Mouse (Mus musculus) limb, embryonic 14.5 days (tissue): ENCODE measurements around the gene Frmd4b. TPM values are rescaled to one million over a fixed set of nuclear protein-coding genes. Genes with fewer than 3 reads are reported as not detected.
A peak's percentile ranks its signal among the peaks of the same experiment; 100 is the strongest.

ENCODE experiments used
- ATAC-seq: fragments of 200-750 bp; cut with Nextera tagmentation; 2 replicates; pipeline ENCODE4 v1.8.0; 2017; ENCODE audit warnings: low read depth, moderate number of reproducible peaks, moderate TSS enrichment; ENCODE audit not compliant: low FRiP score
- DNase-seq: peaks from one replicate; pipeline ENCODE4 v3.0.0-alpha.2; 2015; ENCODE audit warnings: low spot score
- H3K27ac ChIP-seq: fragments of 300-500 bp; sonication (generic); replicated peaks from 2 replicates; pipeline ENCODE4 v1.5.1; 2014; ENCODE audit warnings: low read depth, mild to moderate bottlenecking, low read length, moderate library complexity, mixed read lengths
- H3K27me3 ChIP-seq: fragments of 300-500 bp; sonication (generic); 2 replicates; pipeline ENCODE4 v1.6.1; 2014; ENCODE audit warnings: low read length, mixed read lengths; ENCODE audit not compliant: control insufficient read depth, insufficient read depth
- H3K36me3 ChIP-seq: fragments of 300-500 bp; sonication (generic); 2 replicates; pipeline ENCODE4 v1.6.1; 2014; ENCODE audit warnings: mild to moderate bottlenecking, low read length, moderate library complexity, mixed read lengths; ENCODE audit not compliant: control insufficient read depth, insufficient read depth
- H3K4me1 ChIP-seq: fragments of 300-500 bp; sonication (generic); 2 replicates; pipeline ENCODE4 v1.6.1; 2014; ENCODE audit warnings: antibody characterized with exemption, low read length, mixed read lengths; ENCODE audit not compliant: control insufficient read depth, insufficient read depth
- H3K4me2 ChIP-seq: fragments of 300-500 bp; sonication (generic); replicated peaks from 2 replicates; pipeline ENCODE4 v1.6.1; 2014; ENCODE audit warnings: low read depth, mild to moderate bottlenecking, low read length, moderate library complexity; ENCODE audit not compliant: severe bottlenecking
- H3K4me3 ChIP-seq: fragments of 300-500 bp; sonication (generic); replicated peaks from 2 replicates; pipeline ENCODE4 v1.5.1; 2014; ENCODE audit warnings: low read length
- H3K9ac ChIP-seq: fragments of 300-500 bp; sonication (generic); 2 replicates; pipeline ENCODE4 v1.6.1; 2014; ENCODE audit warnings: mild to moderate bottlenecking, low read depth, low read length, moderate library complexity; ENCODE audit not compliant: severe bottlenecking
- H3K9me3 ChIP-seq: fragments of 300-500 bp; sonication (generic); 2 replicates; pipeline ENCODE4 v1.6.1; 2016; ENCODE audit warnings: low read length; ENCODE audit not compliant: control insufficient read depth
- POLR2A ChIP-seq: fragments of 200-500 bp; IDR thresholded peaks from 2 replicates; pipeline ENCODE4 v1.8.0; 2012; ENCODE audit warnings: inconsistent platforms, mild to moderate bottlenecking, moderate library complexity, borderline replicate concordance; ENCODE audit not compliant: insufficient read depth, insufficient read length; ENCODE audit errors: extremely low read depth
- WGBS: fragments of 180-500 bp; shearing (Covaris S2); extraction: QIAGEN DNeasy Blood & Tissue Kit; methylation state at CpG from one replicate; pipeline ENCODE4 v1.1.7; 2014; 5-methylcytosine and 5-hydroxymethylcytosine counted together
- polyA plus RNA-seq, 2 experiments: library from polyadenylated mRNA; depleted of rRNA in 1 of 2; stranded (reverse) in 1 of 2; unstranded in 1 of 2; fragments of >200 nt; fragmentation: Nextera tagmentation in 1 of 2; extraction: Ambion mirVana in 1 of 2; gene quantifications; 2 replicates each; pipeline versions ENCODE4 v1.2.1 to v1.2.3; 2012 to 2014

Gene Frmd4b
- polyA plus RNA-seq, 2 experiments, result 13.9 to 14.1 TPM

DNA sequence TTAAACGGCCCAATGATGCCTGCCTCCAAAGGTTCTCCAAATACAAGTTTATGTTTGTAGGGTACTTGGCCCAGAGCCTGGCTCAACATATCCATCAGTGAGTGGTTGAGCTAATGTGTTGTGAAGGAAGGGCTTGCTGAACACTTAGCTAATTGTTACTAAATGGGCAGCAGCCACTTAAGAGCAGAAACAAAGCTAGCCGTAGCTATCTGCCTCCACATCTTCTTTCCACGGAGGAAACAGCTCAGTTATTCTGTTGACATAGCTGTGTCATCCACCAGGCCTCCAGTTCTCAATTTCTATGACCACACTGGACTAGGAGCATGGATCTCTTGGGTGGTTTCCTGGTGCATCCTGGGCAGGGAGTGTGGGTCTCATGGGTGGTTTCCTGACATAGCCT is 302.0 kb downstream of the Frmd4b start:
- Histone ChIP-seq H3K4me1 (peaks cover 14% of the 10 kb centered on the region; the same call in 1 of the 2 replicates), H3K9ac (no peak overlapping the region), H3K27ac (no peak overlapping the region), H3K4me2 (no peak overlapping the region), H3K36me3 (no peaks in the 10 kb centered on the region), H3K9me3 (no peaks in the 10 kb centered on the region), H3K4me3 (no peak overlapping the region), H3K27me3 (no peaks in the 10 kb centered on the region)
- DNase-seq (no peak), ATAC-seq (no peak)
- 78% methylated on average over 3 of the region's 3 CpGs for WGBS
- TF ChIP-seq POLR2A, result no peak

DNA sequence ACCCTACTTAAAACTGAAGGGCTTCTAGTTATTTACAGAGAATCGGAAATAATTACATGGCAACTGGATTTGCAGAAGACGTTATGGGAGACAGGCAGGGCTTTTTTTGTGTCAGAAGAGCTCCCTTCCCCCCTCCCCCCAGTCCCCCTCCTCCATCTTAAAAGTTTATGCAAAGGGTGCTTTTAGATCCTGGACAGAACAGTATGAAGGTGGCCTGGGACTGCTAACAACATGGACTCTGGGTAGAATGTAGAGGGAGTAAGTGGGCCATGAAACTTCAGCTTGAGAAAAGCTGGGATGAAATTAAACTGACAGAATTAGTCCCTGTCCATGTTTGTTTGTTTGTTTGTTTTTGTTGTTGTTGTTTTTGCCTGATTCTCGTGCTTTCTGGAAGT is 304.8 kb downstream of the Frmd4b start:
- Histone ChIP-seq H3K4me3 (peak overlapping the region; percentile 34), H3K36me3 (no peaks in the 10 kb centered on the region), H3K27me3 (no peaks in the 10 kb centered on the region), H3K4me2 (peak overlapping the region; percentile 75), H3K9me3 (no peaks in the 10 kb centered on the region), H3K9ac (no peak overlapping the region), H3K27ac (no peak overlapping the region), H3K4me1 (peaks cover 14% of the 10 kb centered on the region; the same call in 1 of the 2 replicates)
- DNase-seq (no peak), ATAC-seq (peak; percentile 39; the same call in 1 of the 2 replicates)
- no peak for TF ChIP-seq POLR2A
- WGBS, result 8% methylated on average over 3 of the region's 3 CpGs

DNA sequence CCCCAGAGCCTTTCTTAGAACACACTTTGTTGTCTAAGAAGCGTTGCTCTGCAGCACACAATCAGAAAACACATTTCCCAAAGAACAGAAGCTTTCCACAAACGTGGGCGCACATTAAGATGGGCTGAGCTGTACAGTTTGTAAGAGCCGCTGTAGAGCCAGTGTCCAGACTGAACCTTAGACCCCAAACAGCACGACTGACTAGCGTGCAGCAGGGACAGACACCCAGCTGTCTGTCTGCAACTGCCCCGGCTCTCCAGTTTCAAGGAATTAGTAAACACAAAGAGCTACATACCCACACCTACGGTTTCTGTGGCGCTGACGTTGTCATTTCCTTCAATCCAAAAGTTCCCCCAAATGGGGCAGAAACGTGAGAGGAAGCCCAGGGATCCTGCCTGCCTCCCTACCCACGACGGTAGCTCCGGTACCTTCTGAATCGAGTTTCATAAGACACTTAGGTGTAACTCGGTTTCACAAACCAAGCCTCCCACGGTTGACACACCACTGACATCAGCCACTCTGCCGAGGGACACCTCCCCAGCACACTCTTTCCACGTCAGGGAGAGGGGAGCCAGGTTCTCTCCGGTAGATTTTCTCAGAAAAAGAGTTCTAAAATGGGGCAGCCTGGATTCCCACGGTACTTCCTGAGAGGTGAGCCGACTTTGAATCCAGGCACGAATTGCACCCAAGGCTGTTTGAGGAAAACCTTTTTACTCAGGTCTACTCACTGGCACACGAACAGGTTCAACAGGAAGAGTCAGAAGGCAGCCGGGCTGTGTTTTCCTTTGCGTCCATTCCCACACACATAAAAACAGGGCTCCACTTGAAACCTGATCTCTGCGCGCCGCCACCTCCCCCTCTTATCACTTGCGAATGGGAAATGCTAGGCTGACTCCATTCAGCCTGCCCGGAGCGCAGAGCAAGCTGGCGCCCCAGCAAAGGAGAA is 305.5 kb downstream of the Frmd4b start:
- ATAC-seq (peak; percentile 84), DNase-seq (peak; percentile 70)
- peak overlapping the region; percentile 34 for H3K4me3 ChIP-seq
- no peaks in the 10 kb centered on the region for H3K9me3 ChIP-seq
- H3K4me1 ChIP-seq, result peaks cover 14% of the 10 kb centered on the region; the same call in 1 of the 2 replicates
- no peak for TF ChIP-seq POLR2A
- H3K4me2 ChIP-seq, result peak overlapping the region; percentile 75
- H3K27ac ChIP-seq, result no peak overlapping the region
- 1% methylated on average over 33 of the region's 33 CpGs for WGBS
- H3K9ac ChIP-seq, result peak overlapping the region; percentile 47
- H3K27me3 ChIP-seq, result no peaks in the 10 kb centered on the region
- H3K36me3 ChIP-seq, result no peaks in the 10 kb centered on the region

DNA sequence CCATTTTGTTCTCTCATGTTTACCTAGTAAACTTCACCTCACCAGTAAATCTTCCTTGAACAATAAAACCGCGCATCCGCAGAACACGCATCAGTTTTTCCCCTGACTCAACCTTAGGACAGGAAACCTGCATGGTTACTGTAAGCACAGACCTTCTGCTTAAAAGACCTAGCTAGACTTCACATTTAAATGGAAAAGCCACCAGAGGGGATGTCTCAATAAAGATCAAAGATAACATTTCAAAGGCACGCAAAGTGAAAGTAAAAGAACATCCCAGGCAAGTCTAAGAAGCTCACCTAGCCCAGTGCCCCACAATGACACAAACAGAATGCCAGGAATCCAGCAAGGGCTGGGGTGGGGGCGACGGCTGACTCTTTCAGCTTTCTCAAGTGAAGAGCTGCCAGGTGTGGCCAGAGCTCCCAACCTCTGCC is 306.4 kb downstream of the Frmd4b start:
- Histone ChIP-seq H3K27ac (no peak overlapping the region), H3K4me1 (peaks cover 14% of the 10 kb centered on the region; the same call in 1 of the 2 replicates), H3K27me3 (no peaks in the 10 kb centered on the region), H3K9me3 (no peaks in the 10 kb centered on the region), H3K36me3 (no peaks in the 10 kb centered on the region), H3K9ac (0 out of 2 replicates have a peak overlapping the region, but pooled peaks have one; percentile 47), H3K4me3 (0 out of 2 replicates have a peak overlapping the region, but pooled peaks have one; percentile 34), H3K4me2 (peak overlapping the region; percentile 75)
- DNase-seq (no peak), ATAC-seq (no peak)
- TF ChIP-seq POLR2A, result no peak
- 24% methylated on average over 7 of the region's 7 CpGs for WGBS

DNA sequence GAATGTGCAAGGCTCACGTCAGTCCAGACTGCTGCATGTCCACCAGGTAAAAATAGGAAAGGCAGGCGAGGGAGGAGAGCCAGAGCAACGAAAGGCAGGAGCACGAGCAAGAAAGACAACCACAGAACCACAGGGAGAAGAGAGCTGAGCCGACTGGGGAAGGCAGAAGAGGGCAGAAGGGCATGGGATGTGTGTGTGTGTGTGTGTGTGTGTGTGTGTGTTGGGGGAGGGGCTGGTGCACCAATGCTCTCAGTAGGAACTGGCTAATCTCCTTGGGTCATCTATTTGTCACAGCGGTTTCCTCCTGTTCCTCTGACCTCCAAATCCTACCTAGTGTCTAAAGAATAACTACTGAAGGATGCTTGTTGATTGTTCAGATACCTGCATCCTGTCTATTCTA is 308.2 kb downstream of the Frmd4b start:
- H3K36me3 ChIP-seq, result 0 out of 2 replicates have a peak, but pooled peaks cover 3% of the 10 kb centered on the region
- no peak overlapping the region for H3K4me3 ChIP-seq
- TF ChIP-seq POLR2A, result no peak
- DNase-seq (no peak), ATAC-seq (no peak)
- no peaks in the 10 kb centered on the region for H3K27me3 ChIP-seq
- H3K9ac ChIP-seq, result no peak overlapping the region
- 66% methylated on average over 6 of the region's 6 CpGs for WGBS
- H3K9me3 ChIP-seq, result no peaks in the 10 kb centered on the region
- no peak overlapping the region for H3K27ac ChIP-seq
- H3K4me1 ChIP-seq, result peaks cover 17% of the 10 kb centered on the region; the same call in 1 of the 2 replicates
- no peak overlapping the region for H3K4me2 ChIP-seq
